Mouse (Mus musculus): ENCODE data around the gene Lpcat1. TPM values are rescaled to one million over a fixed set of nuclear protein-coding genes. Genes with fewer than 3 reads are reported as not detected.

Gene Lpcat1
- polyA plus RNA-seq, 1 experiment from 2014 or later = 66.6 TPM

GRCm38 (mm10) chr13:73472481-73472880 lies 5.5 kb downstream of the Lpcat1 start:
- peaks cover 48% of the 10 kb centered on the region for H3K36me3 ChIP-seq
- no peaks in the 10 kb centered on the region for H3K27me3 ChIP-seq (ENCODE audit: low read depth, poor library complexity, severe bottlenecking)
- no peak for DNase-seq (ENCODE audit: low spot score)
- H3K4me1 ChIP-seq = peaks cover 45% of the 10 kb centered on the region
- no peak overlapping the region for H3K27ac ChIP-seq (replicated peaks)
- H3K4me3 ChIP-seq = no peak overlapping the region
- WGBS = 79% methylated on average over 3 of the region's 3 CpGs
- no peaks in the 10 kb centered on the region for H3K9me3 ChIP-seq (replicated peaks)

- H3K36me3 ChIP-seq = peaks cover 48% of the 10 kb centered on the region
- H3K4me1 ChIP-seq = peaks cover 40% of the 10 kb centered on the region
- WGBS = 89% methylated on average over 2 of the region's 2 CpGs
- no peak for DNase-seq (ENCODE audit: low spot score)
- no peaks in the 10 kb centered on the region for H3K27me3 ChIP-seq (ENCODE audit: low read depth, poor library complexity, severe bottlenecking)
- no peaks in the 10 kb centered on the region for H3K9me3 ChIP-seq (replicated peaks)
- no peak overlapping the region for H3K4me3 ChIP-seq
- 0 out of 2 replicates have a peak overlapping the region, but pooled peaks have one; percentile 6 for H3K27ac ChIP-seq (replicated peaks)
Measured at GRCm38 (mm10) chr13:73473746-73474145, 6.7 kb downstream of the Lpcat1 start.

- Histone ChIP-seq H3K4me3 (no peak overlapping the region), H3K4me1 (peaks cover 39% of the 10 kb centered on the region), H3K27me3 (ENCODE audit: low read depth, poor library complexity, severe bottlenecking) (no peaks in the 10 kb centered on the region), H3K36me3 (peaks cover 48% of the 10 kb centered on the region), H3K9me3 (replicated peaks) (no peaks in the 10 kb centered on the region), H3K27ac (replicated peaks) (peak overlapping the region; percentile 49; the same call in 1 of the 2 replicates)
- DNase-seq (ENCODE audit: low spot score) = no peak
- 87% methylated on average over 6 of the region's 6 CpGs for WGBS
Measured at GRCm38 (mm10) chr13:73474163-73474562, 7.2 kb downstream of the Lpcat1 start.

GRCm38 (mm10) chr13:73475058-73475980 lies 8.3 kb downstream of the Lpcat1 start:
- WGBS = 92% methylated on average over 12 of the region's 12 CpGs
- no peak overlapping the region for H3K4me3 ChIP-seq
- peaks cover 41% of the 10 kb centered on the region for H3K36me3 ChIP-seq
- H3K27ac ChIP-seq (replicated peaks) = peak overlapping the region; percentile 49
- peaks cover 28% of the 10 kb centered on the region for H3K4me1 ChIP-seq
- no peaks in the 10 kb centered on the region for H3K27me3 ChIP-seq (ENCODE audit: low read depth, poor library complexity, severe bottlenecking)
- no peaks in the 10 kb centered on the region for H3K9me3 ChIP-seq (replicated peaks)
- no peak for DNase-seq (ENCODE audit: low spot score)

GRCm38 (mm10) chr13:73476259-73476658 lies 9.3 kb downstream of the Lpcat1 start:
- WGBS = 88% methylated on average over 5 of the region's 5 CpGs
- Histone ChIP-seq H3K4me1 (peaks cover 21% of the 10 kb centered on the region), H3K4me3 (no peak overlapping the region), H3K27ac (replicated peaks) (no peak overlapping the region), H3K9me3 (replicated peaks) (no peaks in the 10 kb centered on the region), H3K27me3 (ENCODE audit: low read depth, poor library complexity, severe bottlenecking) (no peaks in the 10 kb centered on the region), H3K36me3 (peaks cover 35% of the 10 kb centered on the region)
- no peak for DNase-seq (ENCODE audit: low spot score)

- Histone ChIP-seq H3K9me3 (replicated peaks) (no peaks in the 10 kb centered on the region), H3K27me3 (ENCODE audit: low read depth, poor library complexity, severe bottlenecking) (no peaks in the 10 kb centered on the region), H3K4me1 (peaks cover 20% of the 10 kb centered on the region), H3K27ac (replicated peaks) (no peak overlapping the region), H3K4me3 (no peak overlapping the region), H3K36me3 (peaks cover 29% of the 10 kb centered on the region)
- no peak for DNase-seq (ENCODE audit: low spot score)
- WGBS = 93% methylated on average over 8 of the region's 8 CpGs
Measured at GRCm38 (mm10) chr13:73476796-73477195, 9.8 kb downstream of the Lpcat1 start.

GRCm38 (mm10) chr13:73477841-73478240 lies 10.8 kb downstream of the Lpcat1 start:
- Histone ChIP-seq H3K36me3 (peaks cover 28% of the 10 kb centered on the region), H3K4me3 (no peak overlapping the region), H3K4me1 (peaks cover 19% of the 10 kb centered on the region), H3K27ac (replicated peaks) (no peak overlapping the region), H3K9me3 (replicated peaks) (no peaks in the 10 kb centered on the region), H3K27me3 (ENCODE audit: low read depth, poor library complexity, severe bottlenecking) (no peaks in the 10 kb centered on the region)
- WGBS = 83% methylated on average over 2 of the region's 2 CpGs
- no peak for DNase-seq (ENCODE audit: low spot score)

GRCm38 (mm10) chr13:73482476-73482875 lies 15.5 kb downstream of the Lpcat1 start:
- H3K36me3 ChIP-seq = peaks cover 43% of the 10 kb centered on the region
- no peak for DNase-seq (ENCODE audit: low spot score)
- H3K4me1 ChIP-seq = peaks cover 11% of the 10 kb centered on the region; the same call in 1 of the 2 replicates
- H3K27ac ChIP-seq (replicated peaks) = no peak overlapping the region
- 85% methylated on average over 7 of the region's 7 CpGs for WGBS
- H3K9me3 ChIP-seq (replicated peaks) = 0 out of 2 replicates have a peak, but pooled peaks cover 11% of the 10 kb centered on the region
- no peaks in the 10 kb centered on the region for H3K27me3 ChIP-seq (ENCODE audit: low read depth, poor library complexity, severe bottlenecking)
- no peak overlapping the region for H3K4me3 ChIP-seq

GRCm38 (mm10) chr13:73483331-73483730 lies 16.3 kb downstream of the Lpcat1 start:
- no peak overlapping the region for H3K27ac ChIP-seq (replicated peaks)
- H3K4me3 ChIP-seq = no peak overlapping the region
- peaks cover 49% of the 10 kb centered on the region for H3K36me3 ChIP-seq
- 0 out of 2 replicates have a peak, but pooled peaks cover 11% of the 10 kb centered on the region for H3K9me3 ChIP-seq (replicated peaks)
- DNase-seq (ENCODE audit: low spot score) = no peak
- 94% methylated on average over 6 of the region's 6 CpGs for WGBS
- H3K27me3 ChIP-seq (ENCODE audit: low read depth, poor library complexity, severe bottlenecking) = no peaks in the 10 kb centered on the region
- H3K4me1 ChIP-seq = 0 out of 2 replicates have a peak, but pooled peaks cover 4% of the 10 kb centered on the region

- Histone ChIP-seq H3K4me3 (no peak overlapping the region), H3K27ac (replicated peaks) (no peak overlapping the region), H3K27me3 (ENCODE audit: low read depth, poor library complexity, severe bottlenecking) (no peaks in the 10 kb centered on the region), H3K36me3 (peaks cover 57% of the 10 kb centered on the region), H3K4me1 (0 out of 2 replicates have a peak, but pooled peaks cover under 1% of the 10 kb centered on the region), H3K9me3 (replicated peaks) (0 out of 2 replicates have a peak, but pooled peaks cover 11% of the 10 kb centered on the region)
- DNase-seq (ENCODE audit: low spot score) = no peak
- 89% methylated on average over 5 of the region's 5 CpGs for WGBS
Measured at GRCm38 (mm10) chr13:73484171-73484570, 17.2 kb downstream of the Lpcat1 start.

- peaks cover 97% of the 10 kb centered on the region for H3K36me3 ChIP-seq
- WGBS = 78% methylated on average over 3 of the region's 3 CpGs
Measured at GRCm38 (mm10) chr13:73488105-73488504, 21.1 kb downstream of the Lpcat1 start.

GRCm38 (mm10) chr13:73488707-73489106 lies 21.7 kb downstream of the Lpcat1 start:
- H3K27me3 ChIP-seq (ENCODE audit: low read depth, poor library complexity, severe bottlenecking) = no peaks in the 10 kb centered on the region
- H3K27ac ChIP-seq (replicated peaks) = no peak overlapping the region
- no peak overlapping the region for H3K4me3 ChIP-seq
- peaks cover 95% of the 10 kb centered on the region for H3K36me3 ChIP-seq
- WGBS = 92% methylated on average over 9 of the region's 9 CpGs
- DNase-seq (ENCODE audit: low spot score) = no peak
- no peaks in the 10 kb centered on the region for H3K4me1 ChIP-seq
- H3K9me3 ChIP-seq (replicated peaks) = 0 out of 2 replicates have a peak, but pooled peaks cover 11% of the 10 kb centered on the region

More at GRCm38 (mm10) chr13:73488105-73488504, 21.1 kb downstream of the Lpcat1 start:
- Histone ChIP-seq H3K4me3 (no peak overlapping the region), H3K27ac (replicated peaks) (no peak overlapping the region), H3K4me1 (no peaks in the 10 kb centered on the region), H3K27me3 (ENCODE audit: low read depth, poor library complexity, severe bottlenecking) (no peaks in the 10 kb centered on the region), H3K9me3 (replicated peaks) (0 out of 2 replicates have a peak, but pooled peaks cover 11% of the 10 kb centered on the region)
- DNase-seq (ENCODE audit: low spot score) = no peak

- peaks cover 95% of the 10 kb centered on the region for H3K36me3 ChIP-seq
- no peaks in the 10 kb centered on the region for H3K27me3 ChIP-seq (ENCODE audit: low read depth, poor library complexity, severe bottlenecking)
- H3K27ac ChIP-seq (replicated peaks) = no peak overlapping the region
- H3K4me3 ChIP-seq = no peak overlapping the region
- no peaks in the 10 kb centered on the region for H3K4me1 ChIP-seq
- WGBS = 91% methylated on average over 3 of the region's 3 CpGs
- no peak for DNase-seq (ENCODE audit: low spot score)
- H3K9me3 ChIP-seq (replicated peaks) = 0 out of 2 replicates have a peak, but pooled peaks cover 11% of the 10 kb centered on the region
Measured at GRCm38 (mm10) chr13:73489986-73490385, 23.0 kb downstream of the Lpcat1 start.

Measured in midbrain, embryonic 10.5 days (tissue).